Mouse (Mus musculus) monocyte, adult 2 months (primary cell): ENCODE measurements at regions not wholly inside any gene's neighbourhood (a gene's known extent, or its start where the extent isn't known, plus 50 kb on each side); places are given as distances from the start of the nearest gene placed in this dataset.

Source experiments
- DNase-seq, 2 experiments: peaks; one replicate each; pipeline ENCODE4 v3.0.0; 2022; ENCODE audit warnings: low spot score in 2 of 2, low read depth in 1 of 2

DNA sequence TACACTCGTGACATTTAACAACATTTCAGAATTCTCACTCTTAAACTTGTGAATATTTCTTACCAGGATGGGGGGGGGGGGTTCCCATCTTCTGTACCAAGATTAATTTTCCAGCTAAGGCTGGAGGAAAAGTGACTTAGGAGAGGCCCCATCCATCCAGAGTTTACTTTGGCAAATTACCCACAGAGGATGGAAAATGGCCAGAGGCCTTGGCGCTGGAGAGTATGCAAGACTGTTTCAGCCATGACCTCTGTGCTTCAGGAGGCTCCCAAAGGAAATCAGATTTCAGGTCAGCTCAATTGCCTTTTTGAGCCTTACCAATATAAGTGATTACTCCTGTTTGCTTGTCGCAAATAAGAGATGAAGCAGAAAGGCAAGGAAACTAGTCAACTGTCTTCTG lies 143.4 kb upstream of the F930015N05Rik start:
- no peak for DNase-seq

- no peak for DNase-seq
These were observed 149.6 kb upstream of the F930015N05Rik start for GRCm38 (mm10) chr11:64586056-64586455.

GRCm38 (mm10) chr11:64587034-64587710 lies 150.7 kb upstream of the F930015N05Rik start:
- DNase-seq: no peak

DNA sequence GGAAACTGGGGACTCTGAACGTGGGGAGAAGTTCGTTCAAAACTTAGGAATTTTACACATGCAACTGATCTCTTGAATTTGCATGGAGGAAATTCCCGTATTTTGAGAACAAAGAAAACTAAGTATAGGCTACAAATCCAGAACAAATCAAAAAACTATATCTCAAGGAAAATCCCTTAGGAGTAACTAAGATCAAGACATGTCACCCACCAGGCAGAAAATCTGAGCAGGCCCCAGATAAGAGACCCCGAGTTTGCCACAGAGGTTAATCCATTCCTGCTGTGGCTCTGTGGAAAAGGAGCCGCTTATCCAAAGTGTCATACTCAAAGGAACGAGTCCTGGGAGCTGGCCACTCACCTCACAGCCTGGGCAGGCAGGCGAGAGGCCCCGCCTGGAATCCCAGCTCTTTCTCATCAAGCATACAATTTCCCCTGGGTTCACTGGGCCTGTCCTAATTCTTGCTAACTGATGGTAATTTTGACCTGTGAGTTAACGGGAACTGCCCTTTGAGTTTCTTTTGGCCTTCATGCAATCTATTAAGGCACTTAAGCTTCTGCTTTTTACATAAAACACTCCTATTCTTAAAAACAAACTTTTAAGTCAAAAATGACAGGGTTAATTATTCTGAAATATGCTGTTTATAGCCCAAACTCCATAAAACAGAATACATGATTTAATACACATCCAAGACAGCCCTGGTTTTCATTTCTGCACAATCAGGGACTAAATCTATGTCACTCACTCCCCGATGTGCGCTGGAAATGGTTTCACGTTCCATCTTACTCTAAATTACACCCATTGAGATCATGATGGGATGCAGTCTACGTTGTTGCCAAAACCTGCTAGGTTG lies 151.5 kb upstream of the F930015N05Rik start:
- DNase-seq: no peak

DNA sequence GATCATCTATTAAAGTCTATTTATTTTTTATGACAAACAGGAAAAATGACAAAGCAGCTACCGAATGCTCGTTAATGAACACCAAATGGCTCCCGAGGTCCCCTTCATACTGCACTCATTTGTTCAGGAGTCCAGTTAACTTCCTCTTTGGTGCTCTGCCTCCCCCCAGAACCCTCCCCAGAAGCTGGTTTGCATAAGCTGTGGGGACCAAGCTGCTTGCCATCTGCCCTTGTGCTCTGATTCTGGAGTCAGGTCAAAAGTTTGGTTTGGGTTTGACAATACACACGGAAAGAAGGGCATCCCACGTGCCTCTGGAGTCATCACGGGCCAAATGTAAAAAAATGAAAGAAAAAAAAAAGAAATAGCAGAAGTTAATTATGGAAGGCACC lies 152.1 kb upstream of the F930015N05Rik start:
- no peak for DNase-seq

DNA sequence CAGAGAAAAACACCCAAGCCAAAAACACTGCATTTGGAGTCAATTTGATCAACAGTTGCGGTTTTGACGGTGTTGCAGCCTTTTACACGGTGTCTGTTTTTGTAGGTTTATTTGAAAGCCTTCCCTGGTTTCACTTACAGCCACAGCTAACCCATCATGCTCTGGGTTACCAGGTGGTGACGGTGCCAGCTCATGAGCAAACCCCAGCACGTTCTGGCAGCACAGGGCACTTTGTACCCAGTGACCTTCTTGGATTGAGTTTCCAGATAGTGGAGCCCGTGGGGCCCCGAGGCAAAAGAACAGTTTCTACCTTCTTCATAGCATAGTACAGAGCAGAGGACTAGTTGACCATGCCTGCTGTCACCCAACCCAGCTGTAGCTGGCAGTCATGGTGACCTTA lies 152.6 kb upstream of the F930015N05Rik start:
- no peak for DNase-seq

DNA sequence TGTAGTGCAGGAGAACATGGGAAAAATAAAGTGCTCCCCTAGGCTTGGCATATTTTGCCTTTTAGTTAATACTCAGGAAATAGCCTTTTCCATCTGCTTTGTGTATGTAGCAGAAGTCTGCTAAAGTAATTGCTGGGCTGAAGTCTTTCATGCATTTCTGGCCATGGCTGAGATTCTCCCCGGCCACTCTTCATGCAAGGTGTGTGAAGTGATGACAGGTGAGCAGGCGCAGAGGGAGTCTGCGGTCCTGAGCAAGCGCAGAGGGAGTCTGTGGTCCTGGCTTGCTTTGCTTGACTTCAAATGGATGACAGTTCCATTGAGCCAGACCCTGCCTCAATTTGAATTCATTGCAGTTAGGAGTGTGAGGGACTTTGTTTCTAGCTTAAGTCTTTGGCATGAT lies 153.6 kb upstream of the F930015N05Rik start:
- DNase-seq: no peak

GRCm38 (mm10) chr11:64592253-64592652 lies 155.8 kb upstream of the F930015N05Rik start:
- no peak for DNase-seq

- no peak for DNase-seq
These were observed 160.9 kb upstream of the F930015N05Rik start for GRCm38 (mm10) chr11:64597305-64597704.

- DNase-seq: no peak
These were observed 162.7 kb upstream of the F930015N05Rik start for GRCm38 (mm10) chr11:64599178-64599577.

GRCm38 (mm10) chr11:64600201-64601102 lies 164.0 kb upstream of the F930015N05Rik start:
- peak; percentile 17 to 20 for DNase-seq

- DNase-seq: no peak
These were observed 172.6 kb upstream of the F930015N05Rik start for GRCm38 (mm10) chr11:64609043-64609442.

- DNase-seq: no peak
These were observed 174.3 kb upstream of the F930015N05Rik start for GRCm38 (mm10) chr11:64610724-64611123.

GRCm38 (mm10) chr11:64615140-64615539 lies 178.7 kb upstream of the F930015N05Rik start:
- no peak for DNase-seq

DNA sequence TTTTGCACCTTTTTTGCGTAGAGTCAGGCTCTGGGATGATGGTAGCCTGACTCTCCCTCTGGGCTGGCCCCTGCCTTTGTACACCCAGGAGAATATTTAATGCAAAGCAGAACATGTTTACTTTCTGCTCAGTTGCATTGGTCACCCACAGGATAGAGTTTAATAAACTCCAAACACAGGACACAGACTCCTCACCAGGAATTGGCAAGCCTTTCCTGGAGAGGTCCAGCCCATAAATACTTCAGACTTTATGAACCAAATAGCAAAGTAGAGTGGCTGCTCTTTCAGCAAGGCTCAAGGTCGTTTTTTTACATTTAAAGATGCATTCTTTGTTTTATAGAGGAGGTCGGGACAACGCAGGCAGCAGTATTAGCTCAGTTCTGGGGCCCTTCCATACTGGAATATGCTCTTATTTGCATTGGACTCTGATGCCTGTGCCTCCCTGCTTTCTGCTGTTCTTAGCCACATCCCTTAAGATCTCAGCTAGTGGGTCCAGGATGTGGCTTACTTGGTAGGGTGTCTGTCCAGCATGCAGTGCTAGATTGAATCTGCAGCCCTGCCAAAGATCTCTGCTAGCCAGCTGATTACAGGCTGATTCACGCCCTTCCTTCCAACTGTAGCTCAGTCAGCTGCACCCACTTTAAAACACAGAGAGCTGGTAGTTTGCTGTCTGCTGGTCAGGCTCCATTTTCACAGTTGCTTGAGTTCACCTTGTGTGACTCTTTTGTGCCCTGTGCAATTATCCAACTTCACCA lies 182.4 kb upstream of the F930015N05Rik start:
- DNase-seq: no peak

- no peak for DNase-seq
These were observed 190.7 kb upstream of the F930015N05Rik start for GRCm38 (mm10) chr11:64627180-64627579.

DNA sequence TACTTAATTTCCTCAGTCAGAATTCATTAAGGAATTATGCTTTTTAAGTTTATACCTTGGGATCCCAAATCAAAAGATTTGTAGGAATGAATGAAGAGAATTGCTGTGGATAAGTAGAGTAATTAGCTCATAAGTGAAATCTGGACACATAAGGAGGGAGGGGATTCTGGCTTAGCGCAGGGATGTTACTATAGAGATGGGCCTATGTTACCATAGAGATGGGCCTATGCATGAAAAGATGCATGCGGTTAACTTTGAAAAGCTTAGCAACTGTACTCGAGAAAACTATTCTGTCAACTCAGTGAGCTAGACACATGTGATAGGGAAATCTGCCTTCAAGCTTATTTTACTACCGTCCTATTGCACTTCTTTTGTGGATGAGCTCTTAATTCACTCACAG lies 204.5 kb upstream of the F930015N05Rik start:
- DNase-seq: no peak

DNA sequence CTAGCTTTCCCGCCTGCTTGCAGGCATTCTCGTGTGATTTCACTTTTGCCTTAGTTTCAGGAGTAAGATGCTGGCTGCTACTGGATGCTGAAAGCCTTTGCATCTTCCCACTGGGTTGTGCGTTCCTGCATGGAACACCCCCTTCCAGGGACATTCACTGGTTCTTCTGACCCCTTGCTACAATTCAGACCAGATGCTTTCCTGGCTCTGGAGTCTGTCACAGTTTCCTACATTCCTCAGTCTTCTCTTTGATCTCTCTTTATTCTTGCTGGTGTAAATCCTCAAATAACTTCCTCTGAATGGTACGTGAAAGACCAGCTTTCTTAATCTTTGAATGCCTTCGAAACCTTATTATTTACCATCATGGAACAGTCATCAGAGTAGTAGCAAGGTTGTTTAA lies 206.7 kb upstream of the F930015N05Rik start:
- no peak for DNase-seq

DNA sequence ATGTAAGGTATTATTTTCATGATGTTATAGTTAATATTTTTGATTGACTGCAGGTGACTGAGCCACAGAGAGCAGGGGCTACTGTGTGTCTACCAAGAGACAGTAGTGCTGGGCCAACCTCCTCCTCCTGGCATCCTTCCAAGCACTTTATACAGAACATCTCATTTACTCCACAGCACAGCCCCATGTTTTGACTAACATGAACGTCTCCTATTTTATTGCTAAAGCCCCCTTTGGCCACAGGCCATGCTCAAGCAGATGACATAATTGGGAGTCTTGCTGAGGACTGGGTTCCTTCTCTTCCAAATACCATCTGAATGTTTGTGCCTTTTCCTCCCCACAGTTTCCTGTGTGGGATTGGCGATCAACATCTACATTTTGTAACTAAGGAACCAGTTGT lies 211.5 kb upstream of the F930015N05Rik start:
- DNase-seq: no peak

GRCm38 (mm10) chr11:64650571-64651282 lies 214.3 kb upstream of the F930015N05Rik start:
- no peak for DNase-seq
